Mouse (Mus musculus) neural tube, embryonic 11.5 days (tissue): ENCODE data around the gene Gm28778. TPM values are rescaled to one million over a fixed set of nuclear protein-coding genes. Genes with fewer than 3 reads are reported as not detected.

ENCODE experiments used
- ATAC-seq: fragments of 200-750 bp; cut with Nextera tagmentation; 2 replicates; pipeline ENCODE4 v1.8.0; 2017; ENCODE audit warnings: moderate number of reproducible peaks, mild to moderate bottlenecking, moderate TSS enrichment, moderate library complexity; ENCODE audit not compliant: insufficient read depth, low FRiP score, low TSS enrichment
- DNase-seq: peaks from one replicate; pipeline ENCODE4 v3.0.0-alpha.2; 2015; ENCODE audit warnings: low spot score
- H3K27ac ChIP-seq: fragments of 300-500 bp; sonication (generic); 2 replicates; pipeline ENCODE4 v1.5.1; 2014; ENCODE audit warnings: low read depth, mild to moderate bottlenecking, low read length
- H3K27me3 ChIP-seq: fragments of 300-500 bp; sonication (generic); 2 replicates; pipeline ENCODE4 v1.6.1; 2014; ENCODE audit warnings: mild to moderate bottlenecking, low read length, mixed read lengths; ENCODE audit not compliant: control insufficient read depth, insufficient read depth
- H3K36me3 ChIP-seq: fragments of 300-500 bp; sonication (generic); 2 replicates; pipeline ENCODE4 v1.6.1; 2014; ENCODE audit warnings: mild to moderate bottlenecking, low read length, moderate library complexity, mixed read lengths; ENCODE audit not compliant: control insufficient read depth, insufficient read depth
- H3K4me1 ChIP-seq: fragments of 300-500 bp; sonication (generic); 2 replicates; pipeline ENCODE4 v1.6.1; 2014; ENCODE audit warnings: low read length, mixed read lengths; ENCODE audit not compliant: control insufficient read depth, insufficient read depth
- H3K4me2 ChIP-seq: fragments of 300-500 bp; sonication (generic); 2 replicates; pipeline ENCODE4 v1.6.1; 2014; ENCODE audit warnings: low read depth, mild to moderate bottlenecking, moderate library complexity
- H3K4me3 ChIP-seq: fragments of 300-500 bp; sonication (generic); 2 replicates; pipeline ENCODE4 v1.5.1; 2014; ENCODE audit warnings: low read depth, low read length
- H3K9ac ChIP-seq: fragments of 300-500 bp; sonication (generic); 2 replicates; pipeline ENCODE4 v1.6.1; 2014; ENCODE audit warnings: mild to moderate bottlenecking, low read length
- H3K9me3 ChIP-seq: fragments of 300-500 bp; sonication (generic); 2 replicates; pipeline ENCODE4 v1.6.1; 2016; ENCODE audit warnings: low read length; ENCODE audit not compliant: control insufficient read depth
- polyA plus RNA-seq: library from polyadenylated mRNA; unstranded; fragments of >200 nt; fragmentation: Nextera tagmentation; extraction: Ambion mirVana; gene quantifications from 2 replicates; pipeline ENCODE4 v1.2.1, GENCODE M21; 2014

Gm28778 gene
- polyA plus RNA-seq, 1 experiment from 2014 or later, result not detected

DNA sequence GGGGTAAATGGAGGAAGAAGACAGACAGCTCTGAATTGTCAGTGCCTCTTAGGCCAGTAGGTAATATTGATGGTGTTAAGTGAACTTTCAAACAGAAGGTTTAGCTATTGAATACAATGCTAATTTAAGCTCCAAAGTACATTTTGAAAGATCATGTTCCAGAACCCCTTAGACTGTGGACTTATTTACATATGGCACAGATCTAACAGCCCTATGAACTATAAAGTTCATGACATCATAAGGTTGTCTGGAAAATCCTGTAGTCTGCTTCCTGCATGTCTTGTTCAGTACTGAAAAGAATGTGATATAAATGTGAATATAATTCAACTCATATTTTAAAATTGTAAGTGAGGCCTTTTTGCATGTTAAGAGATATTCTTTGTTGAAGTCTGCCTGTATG, 62.1 kb downstream of the Gm28778 start:
- no peaks in the 10 kb centered on the region for H3K4me1 ChIP-seq
- ATAC-seq (no peak), DNase-seq (no peak)
- no peaks in the 10 kb centered on the region for H3K36me3 ChIP-seq
- no peak overlapping the region for H3K9ac ChIP-seq
- no peak overlapping the region for H3K4me2 ChIP-seq
- no peak overlapping the region for H3K27ac ChIP-seq
- H3K27me3 ChIP-seq, result no peaks in the 10 kb centered on the region
- H3K9me3 ChIP-seq, result no peaks in the 10 kb centered on the region
- H3K4me3 ChIP-seq, result no peak overlapping the region

Other genes starting within 250 kb of the Gm28778 start
- gene Mstn, start 235.5 kb upstream of the Gm28778 start, polyA plus RNA-seq, result 11.2 and 13.6 TPM in 2 replicates
- gene 1700019A02Rik, start 109.5 kb upstream of the Gm28778 start, polyA plus RNA-seq, result not detected in 2 replicates
- gene Pms1, start 93 bp upstream of the Gm28778 start, polyA plus RNA-seq, result 18.6 and 21.5 TPM in 2 replicates
- 83.7 and 87.4 TPM in 2 replicates for gene Ormdl1, start within 50 bp of the Gm28778 start, polyA plus RNA-seq
- 26.8 and 30.1 TPM in 2 replicates for gene Osgepl1, start 16.5 kb downstream of the Gm28778 start, polyA plus RNA-seq
- gene Asdurf, start 55.5 kb downstream of the Gm28778 start, polyA plus RNA-seq, result 3.3 and 17.9 TPM in 2 replicates
- gene Gm28551, start 55.6 kb downstream of the Gm28778 start, polyA plus RNA-seq, result 0.68 and 0.96 TPM in 2 replicates
- gene Asnsd1, start 55.6 kb downstream of the Gm28778 start, polyA plus RNA-seq, result 96.9 and 101 TPM in 2 replicates